Mouse (Mus musculus) megakaryocyte progenitor cell, adult 5-6 weeks (primary cell): ENCODE measurements around the gene Slc20a1. TPM values are rescaled to one million over a fixed set of nuclear protein-coding genes. Genes with fewer than 3 reads are reported as not detected.

Experiments used
- ATAC-seq: replicated peaks from 2 replicates; pipeline ENCODE4 v1.8.0; 2016; ENCODE audit warnings: mild to moderate bottlenecking, moderate TSS enrichment, inconsistent platforms; ENCODE audit not compliant: poor library complexity
- total RNA-seq, 2 experiments: library from RNA; stranded (forward) in 1 of 2; stranded (reverse) in 1 of 2; fragments of 157-497, 149-512 nt in 1 of 2; fragments of 200-1000 nt in 1 of 2; gene quantifications; 2 replicates each; pipeline versions ENCODE4 v1.2.3 to v1.2.4; 2015 to 2017

Gene Slc20a1
- total RNA-seq, 2 experiments from 2014 or later = 33.5 to 69.5 TPM

DNA sequence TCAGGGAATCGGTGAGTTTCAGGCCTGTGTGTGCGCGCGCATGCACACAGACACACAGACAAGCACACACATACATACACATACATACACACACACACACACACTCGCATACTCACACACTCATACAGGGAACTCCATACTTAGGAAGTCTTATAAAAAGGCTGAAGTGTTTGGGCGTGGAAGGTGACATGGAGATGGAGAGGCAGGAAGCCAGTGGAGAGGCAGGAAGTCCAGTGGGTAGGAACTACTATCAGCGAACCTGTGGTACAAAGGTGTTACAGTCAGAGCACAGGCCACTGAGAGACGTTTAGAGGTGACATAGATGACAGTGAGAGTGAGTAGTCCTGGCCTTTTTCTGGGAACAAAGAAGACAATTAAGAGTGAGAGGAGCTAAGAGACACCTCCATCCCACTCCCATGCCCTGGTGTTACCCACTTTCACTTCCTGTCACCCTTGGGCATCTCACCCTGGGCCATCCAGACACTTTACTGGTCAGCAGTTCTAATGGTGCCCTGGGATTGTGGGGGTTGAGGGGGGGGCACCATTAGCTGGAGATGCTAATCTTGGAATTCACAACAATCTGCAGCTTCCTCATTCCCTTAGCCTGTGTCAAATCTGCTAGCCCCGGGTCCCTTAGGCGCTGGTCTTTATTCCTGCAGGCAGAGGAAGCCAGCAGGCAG, 12.8 kb upstream of the Slc20a1 start:
- peak; percentile 2; the same call in 1 of the 2 replicates for ATAC-seq

DNA sequence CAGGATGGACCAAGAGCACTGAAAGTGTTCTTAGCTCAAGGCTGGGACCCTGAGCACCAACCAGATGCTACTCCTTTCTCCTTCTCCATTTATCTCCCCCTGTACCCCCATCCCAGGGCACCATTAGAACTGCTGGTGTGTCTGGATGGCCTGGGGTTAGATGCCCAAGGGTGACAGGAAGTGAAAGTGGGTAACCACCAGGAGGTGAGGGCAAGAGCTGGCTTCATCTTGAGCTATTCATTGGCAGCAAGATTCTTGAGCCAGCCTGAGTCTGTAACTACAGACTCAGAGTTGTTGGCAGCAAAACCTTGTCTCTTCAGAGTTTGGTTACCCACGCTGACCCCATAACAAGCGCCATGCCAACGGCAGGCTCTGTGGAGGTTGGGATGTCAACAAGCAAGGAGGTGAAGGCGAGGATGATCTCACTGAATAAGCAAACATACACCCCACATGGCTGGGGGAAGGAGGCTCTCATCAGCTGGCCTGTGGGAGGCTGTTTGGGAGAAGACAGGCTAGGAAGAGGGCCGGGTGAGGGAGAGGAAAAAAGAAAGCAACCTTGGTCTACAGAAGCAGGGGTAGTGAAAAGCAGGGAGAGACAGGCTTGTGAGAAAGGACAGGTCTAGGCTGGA, 12.2 kb upstream of the Slc20a1 start:
- ATAC-seq = peak; percentile 47

DNA sequence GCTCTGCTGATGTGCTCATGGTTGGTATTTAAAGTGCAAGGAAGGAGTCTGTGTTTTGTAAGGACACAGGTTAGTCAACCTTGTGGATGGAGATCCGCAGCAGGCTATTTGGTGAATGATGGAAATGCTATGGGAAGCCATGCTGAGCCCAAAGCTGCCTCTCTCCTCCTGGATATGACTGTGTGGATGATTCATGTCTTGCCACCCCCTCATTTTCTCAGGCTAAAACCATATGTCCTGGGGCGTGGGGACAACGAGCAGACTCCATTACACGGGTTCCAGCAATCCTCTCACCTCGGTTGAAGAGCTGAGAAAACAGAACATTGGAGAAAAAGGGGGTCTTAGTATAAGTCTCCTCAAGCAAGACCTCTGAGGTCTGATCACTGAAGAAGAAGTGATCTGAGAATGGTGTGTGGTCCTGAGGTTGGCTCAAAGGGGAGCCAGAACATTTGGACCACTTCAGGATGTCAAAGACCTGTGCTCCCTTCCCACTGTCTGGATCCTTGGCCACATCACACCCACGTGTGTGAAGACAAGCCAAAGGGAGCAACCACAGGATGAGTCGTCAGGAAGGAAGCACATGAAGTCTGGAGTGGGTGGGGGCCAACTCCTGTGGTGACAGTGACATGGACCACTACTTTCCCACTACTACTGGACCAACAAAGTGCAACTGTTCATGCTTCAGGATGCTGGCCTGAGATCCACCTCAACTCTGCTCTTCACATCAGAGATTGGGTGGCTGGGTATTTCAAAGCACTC, 6.0 kb upstream of the Slc20a1 start:
- no peak for ATAC-seq

DNA sequence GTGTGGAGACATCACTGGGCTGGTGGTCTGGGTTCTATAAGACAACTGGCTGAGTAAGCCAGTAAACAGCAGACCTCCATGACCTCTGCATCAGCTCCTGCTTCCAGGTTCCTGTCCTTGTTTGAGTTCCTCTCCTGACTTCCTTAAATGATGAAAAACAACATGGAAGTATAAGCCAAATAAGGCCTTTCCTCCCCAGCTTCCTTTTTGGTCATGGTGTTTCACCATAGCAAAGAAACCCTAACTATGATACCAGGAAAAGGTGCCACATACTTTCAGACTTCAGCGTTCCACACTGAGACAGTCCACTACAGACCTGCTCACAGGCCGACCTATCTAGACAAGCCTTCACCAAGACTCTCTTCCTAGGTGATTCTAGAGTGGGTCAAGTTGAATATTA, 2.2 kb upstream of the Slc20a1 start:
- 0 out of 2 replicates have a peak, but pooled peaks have one; percentile 4 for ATAC-seq

DNA sequence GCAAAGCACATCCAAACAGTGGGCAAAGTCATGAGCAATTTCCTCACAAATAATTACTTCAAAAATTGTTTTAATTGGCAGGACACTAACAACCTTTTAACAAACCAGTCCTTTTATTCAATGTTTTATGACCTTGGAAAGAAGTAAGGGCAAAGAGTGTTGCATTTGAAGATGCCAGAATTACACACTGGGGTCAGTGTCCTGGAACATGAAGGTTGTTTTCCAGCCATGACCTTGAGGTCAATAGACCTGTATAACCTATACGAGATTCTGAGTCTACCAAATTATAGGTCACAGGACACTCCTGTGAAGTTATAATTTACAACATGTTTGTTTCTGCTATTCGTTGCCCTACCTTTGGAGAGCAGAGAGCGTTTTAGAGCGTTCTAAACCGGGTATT, 1.4 kb upstream of the Slc20a1 start:
- no peak for ATAC-seq

DNA sequence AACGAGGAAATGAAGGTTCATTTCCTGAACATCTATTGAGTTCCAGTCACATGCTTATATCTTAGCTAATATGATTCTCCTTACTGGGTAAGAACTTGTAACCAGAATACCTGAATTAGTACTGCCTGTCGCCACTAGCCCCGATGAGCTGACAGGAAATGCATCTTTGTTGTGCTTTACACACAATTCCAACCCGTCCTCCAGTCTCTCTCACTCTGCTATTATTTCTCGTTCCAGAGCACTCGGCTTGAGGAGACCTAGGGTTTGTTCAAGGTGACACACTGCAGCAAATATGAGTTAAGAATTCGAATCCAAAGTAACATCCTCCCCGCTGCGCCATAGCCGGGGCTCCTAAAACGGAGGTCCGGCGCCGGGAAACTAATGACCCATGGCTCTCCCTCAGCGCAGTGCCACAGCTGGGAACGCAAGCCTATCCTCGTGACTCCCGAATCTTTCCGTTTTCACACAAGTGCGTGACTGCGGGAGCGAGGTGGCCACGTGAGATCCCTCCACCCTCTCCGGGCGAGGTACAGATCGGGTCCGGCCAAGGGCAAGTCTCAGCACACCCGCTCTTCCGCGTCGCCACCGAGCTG, 625 bp upstream of the Slc20a1 start:
- ATAC-seq = peak; percentile 27

DNA sequence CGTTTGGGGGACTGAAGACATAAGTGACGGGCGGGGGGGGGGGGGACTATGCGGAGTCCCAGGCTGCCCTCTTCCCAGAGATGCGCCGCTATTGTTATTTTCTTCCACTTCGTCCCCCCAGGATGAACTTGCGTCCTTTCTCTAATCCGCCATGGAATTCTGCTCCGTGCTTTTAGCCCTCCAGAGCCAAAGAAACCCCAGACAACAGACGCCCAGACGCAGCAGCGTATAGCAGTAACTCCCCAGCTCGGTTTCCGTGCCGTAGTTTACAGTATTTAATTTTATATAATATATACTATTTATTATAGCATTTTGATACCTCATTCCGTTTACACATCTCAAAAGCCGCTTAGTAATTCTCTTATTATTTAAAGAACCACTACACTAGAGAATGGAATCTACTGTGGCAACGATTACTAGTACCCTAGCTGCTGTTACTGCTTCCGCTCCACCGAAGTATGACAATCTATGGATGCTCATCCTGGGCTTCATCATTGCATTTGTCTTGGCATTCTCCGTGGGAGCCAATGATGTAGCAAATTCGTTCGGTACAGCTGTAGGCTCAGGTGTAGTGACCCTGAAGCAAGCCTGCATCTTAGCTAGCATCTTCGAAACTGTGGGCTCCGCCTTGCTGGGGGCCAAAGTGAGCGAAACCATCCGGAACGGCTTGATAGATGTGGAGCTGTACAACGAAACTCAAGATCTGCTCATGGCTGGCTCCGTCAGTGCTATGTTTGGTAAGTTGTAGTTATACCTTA, 943 bp downstream of the Slc20a1 start:
- no peak for ATAC-seq

DNA sequence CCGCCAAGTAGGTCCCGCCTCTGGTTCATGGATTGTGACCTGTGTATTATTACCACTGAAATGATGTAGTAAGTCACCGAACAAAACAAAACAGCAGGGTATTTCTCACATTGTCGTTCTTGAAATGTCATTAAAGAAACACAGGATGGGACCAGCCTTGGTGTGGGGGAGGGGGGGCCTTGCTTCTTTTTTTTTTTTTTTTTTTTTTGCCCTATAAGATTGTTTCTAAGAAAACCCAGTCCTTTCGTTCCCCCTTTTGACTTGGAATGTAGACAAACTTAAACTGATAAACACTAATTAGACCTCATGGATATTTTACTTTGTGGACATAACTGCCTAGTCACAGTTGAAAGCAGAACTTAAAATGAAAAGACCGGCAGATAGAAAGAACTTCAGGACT, 6.4 kb downstream of the Slc20a1 start:
- no peak for ATAC-seq

DNA sequence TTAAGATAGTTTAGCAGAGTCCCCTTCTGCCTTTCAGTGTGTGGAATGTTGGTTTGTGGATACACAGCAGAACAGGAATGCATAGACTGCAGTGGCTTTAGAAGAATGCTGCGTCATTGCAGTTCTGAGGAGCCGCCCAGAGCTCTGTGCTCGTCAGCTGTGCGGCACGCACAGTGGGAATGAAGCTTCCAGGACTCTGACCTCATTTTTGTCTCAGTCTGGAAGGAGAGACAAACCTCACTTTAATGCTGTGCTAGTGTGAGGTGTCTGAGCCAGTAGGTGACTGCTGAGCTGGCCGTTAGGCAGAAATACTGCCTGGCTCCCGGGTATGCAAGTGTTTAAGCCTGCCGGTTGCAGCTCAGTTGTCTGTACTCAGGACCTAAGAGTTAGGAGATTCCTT, 8.3 kb downstream of the Slc20a1 start:
- no peak for ATAC-seq

DNA sequence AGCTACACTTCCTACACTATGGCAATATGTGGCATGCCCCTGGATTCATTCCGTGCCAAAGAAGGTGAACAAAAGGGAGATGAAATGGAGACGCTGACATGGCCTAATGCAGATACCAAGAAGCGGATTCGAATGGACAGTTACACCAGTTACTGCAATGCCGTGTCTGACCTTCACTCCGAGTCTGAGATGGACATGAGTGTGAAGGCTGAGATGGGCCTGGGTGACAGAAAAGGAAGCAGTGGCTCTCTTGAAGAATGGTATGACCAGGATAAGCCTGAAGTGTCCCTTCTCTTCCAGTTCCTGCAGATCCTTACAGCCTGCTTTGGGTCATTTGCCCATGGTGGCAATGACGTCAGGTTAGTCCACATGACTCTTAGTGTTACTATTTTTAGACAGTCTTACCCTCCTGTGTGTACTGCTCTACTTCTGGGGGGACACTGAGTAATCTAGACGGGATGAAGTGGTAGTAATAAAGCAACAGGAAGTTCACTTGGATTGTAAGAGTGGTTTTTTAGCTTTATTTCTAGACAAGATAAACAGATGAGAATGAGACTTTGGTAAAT, 9.7 kb downstream of the Slc20a1 start:
- ATAC-seq = no peak

DNA sequence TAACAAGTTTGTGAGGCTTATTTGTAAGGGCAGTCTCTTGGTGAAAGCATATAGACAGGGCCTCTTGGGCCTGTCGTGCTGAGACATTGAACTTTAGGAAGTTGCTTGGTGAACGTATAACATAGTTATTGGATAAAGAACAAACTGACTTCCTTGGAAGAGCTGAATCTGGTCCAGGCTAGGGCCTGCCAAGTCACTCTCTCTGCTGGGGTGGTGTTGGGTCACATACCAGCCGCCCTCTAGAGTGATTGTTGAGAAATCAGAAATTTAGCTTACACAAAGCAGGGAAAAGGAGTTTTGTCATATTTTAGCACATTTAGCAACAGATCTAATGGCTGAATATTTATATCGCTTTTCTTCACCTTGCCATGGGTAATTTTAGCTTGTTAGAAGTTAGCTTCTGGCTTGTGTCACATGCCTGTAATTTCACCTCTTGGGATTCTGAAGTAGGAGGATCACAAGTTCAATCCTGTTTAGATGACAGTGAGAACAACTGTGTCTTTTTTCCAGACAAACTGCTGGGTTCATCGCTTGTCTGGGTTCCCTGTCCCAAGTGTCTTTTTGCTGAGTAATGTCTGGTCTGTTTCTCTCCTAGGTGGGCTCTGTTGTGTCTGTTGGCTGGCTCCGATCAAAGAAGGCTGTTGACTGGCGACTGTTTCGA, 11.7 kb downstream of the Slc20a1 start:
- no peak for ATAC-seq

DNA sequence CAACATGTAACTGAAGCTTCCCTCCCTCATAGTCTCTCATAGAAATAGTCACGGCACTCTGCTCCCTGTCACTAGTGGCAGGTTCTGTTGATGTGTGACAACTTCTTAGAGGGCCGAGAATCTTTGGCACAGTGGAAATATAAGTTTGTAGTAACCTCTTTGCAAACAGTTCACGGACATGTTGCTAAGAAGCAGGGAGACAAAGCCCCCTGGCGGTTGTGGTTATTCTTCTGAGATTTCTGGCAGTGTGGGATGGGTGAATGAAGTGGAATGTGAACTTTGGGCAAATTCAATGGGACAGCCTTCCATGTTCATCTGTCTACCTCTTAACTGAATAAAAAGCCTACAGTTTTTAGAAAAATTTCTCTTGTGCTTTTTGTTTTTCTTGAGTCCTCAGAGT, 12.7 kb downstream of the Slc20a1 start:
- no peak for ATAC-seq

DNA sequence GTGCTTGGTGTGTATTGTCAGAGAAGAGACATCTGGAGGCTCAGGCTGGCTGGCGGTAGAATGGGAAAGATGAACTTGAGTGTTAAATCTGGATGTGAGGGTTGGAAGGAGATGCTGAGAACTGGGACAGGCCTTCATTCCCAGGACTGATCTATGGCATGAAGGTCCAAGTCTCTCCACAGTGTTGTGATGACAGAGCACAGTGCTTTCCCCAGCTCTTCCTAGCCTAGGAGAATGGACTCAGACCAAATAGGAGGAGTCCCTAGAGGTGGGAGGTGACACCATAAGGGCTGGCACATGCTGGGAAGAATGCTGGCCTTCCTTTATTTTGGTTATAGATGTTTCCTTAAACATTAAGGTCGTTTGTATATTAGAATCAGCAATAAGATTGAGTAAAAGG, 13.4 kb downstream of the Slc20a1 start:
- no peak for ATAC-seq

DNA sequence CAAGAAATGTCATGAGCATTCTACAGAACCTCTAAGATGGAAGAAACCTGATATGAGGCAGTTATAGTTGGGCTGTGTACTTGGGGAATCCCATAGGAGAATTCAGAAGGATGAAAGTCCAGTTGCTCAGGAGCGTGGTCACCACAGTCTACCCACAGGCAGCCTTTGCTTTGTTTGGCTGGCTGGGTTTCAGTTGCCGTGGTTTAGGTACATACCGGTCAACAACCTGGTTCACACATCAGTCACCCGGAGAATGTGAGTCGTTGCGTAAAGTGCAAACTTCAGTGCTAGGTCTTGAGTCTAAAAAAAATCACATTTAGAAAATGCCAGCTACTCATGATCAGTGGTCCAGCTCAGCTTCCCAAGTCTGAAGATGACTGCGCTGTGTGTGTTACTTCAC, 14.0 kb downstream of the Slc20a1 start:
- ATAC-seq = no peak

DNA sequence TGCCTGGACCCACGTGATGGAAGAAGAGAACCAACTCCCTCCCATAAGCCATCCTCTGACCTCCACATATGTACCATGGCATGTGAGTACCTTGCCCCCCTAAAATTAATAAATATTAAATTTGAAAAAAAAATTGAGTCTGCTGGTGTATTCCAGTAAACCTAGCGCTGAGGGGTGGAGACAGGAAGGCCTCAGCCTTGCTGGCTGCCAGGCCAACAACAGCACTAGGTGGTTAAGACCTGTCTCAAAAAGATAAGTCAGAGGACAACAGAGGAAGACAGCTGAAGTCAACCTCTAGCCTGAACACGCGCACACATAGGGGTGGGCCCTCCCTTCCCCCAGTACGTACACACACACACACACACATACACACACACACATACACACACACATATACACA, 16.2 kb downstream of the Slc20a1 start:
- ATAC-seq = peak; percentile 98

DNA sequence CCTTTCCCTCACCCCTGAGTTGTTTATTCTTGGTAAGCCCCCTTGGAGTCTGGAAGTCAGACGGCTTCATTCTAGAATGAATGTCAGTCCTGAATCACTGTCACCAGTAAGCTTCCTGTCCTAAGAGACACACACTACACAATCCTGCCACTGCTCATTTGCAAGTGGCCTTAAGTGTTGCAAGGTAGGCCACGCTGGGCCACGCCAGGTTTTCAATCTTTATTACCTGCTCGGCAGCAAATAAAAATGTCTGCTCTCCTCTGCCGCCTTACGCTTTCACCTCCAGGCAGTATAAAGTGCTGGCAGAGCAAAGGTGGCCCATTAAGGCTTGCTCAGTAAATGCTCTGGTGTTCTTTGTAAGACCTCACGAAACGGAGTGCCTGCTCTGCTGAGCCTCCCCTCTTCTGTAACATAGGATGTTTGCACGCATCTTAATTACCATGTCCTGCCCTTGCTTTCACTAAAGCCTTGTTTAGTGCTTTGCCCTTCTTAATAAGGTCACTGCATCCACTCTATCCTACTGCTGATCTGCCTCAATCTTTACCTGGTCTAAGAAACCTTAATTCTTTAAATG, 19.1 kb downstream of the Slc20a1 start:
- no peak for ATAC-seq

DNA sequence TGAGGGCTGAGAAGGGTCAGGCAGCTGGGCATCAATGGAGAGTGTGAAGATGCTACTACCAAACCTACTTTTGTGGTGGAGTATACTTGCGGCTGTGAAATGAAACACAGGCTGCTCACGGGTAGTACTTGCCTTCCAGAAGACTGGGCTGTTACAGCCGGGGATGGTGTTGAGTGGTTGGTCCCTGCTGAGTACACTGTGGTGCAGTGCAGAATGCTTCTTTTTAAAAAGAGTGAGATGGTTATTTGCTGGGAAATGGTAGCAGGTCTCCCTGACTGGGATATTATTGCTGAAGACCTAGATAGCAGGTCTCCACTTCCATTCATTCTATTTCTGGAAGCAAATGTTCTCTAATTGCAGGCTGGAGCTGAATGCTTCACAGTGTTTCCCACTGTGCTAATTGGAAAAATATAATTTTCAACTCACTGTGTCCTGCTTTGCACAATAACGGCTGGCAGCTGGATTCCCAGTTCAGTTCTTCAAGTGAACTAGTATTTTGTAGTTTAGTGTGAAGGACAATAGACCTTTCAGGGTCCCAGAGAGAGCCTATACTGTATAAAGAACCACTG, 20.1 kb downstream of the Slc20a1 start:
- ATAC-seq = no peak

DNA sequence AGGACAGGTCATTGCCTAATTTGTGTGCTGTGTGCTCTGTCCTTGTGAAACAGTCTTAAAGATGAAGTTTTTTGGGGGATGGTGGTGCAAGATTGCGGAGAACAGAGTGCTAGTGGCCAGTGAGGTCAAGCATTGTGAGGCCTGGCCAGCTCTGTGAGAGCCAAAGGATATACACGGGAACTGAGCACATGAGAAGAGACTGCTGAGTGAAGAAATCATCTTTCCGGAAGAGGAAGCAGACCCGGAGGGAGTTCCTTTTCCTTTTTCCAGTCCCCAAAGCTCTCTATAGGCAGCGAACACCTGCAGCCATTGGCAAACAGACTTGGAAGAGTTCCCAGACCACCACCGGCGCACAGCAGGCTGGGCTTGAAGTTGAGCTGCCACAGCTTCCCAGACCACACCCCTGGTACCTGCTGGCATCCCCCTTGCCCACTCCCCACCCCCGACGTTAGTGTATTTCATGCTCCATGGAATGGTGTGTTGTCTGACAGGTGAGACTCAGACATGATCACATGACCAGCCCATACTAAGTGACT, 22.6 kb downstream of the Slc20a1 start:
- peak; percentile 59 for ATAC-seq

DNA sequence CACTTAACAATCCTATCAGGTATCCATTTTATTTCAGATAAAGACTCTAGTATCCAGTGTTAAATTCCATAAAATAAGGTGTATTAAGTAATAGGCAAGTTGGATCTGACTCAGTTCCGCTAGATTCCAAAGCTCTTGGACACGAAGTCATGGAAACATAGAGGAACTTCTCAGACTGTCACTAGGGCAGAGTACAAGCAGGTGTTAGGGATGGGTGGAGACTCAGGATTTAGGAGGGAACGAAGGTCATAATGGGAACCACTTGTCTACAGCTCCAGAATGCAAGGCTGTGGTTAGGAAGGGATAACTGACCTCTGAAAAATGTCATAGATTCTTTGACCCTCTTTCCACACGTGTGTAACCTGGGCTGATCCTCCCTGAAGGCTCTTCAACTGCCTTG, 25.6 kb downstream of the Slc20a1 start:
- no peak for ATAC-seq
